Mouse (Mus musculus): Measurements from ENCODE around the gene Xntrpc.

The Xntrpc gene

DNA sequence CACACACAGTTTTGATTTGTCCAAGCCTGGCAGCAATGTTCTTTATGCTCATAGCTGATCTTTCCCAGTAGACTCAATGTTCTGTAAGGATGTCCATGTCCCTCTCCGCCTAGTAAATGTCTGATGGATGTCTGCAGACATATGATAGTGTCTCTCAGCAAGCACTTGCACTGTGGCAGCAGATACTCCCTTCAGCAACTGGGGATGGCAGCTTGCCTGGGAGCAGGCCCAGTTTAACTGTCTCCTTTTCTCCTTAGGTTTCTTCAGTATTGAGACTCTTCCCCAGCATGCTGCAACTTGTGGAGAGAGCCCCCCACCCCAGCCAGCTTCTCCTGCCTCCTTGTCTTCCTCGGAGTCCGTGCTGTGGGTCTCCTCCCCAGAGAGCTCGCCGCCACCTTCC lies 16.3 kb downstream of the Xntrpc start:
- no peak for DNase-seq (ENCODE audit: low spot score in 2 of 2)

DNA sequence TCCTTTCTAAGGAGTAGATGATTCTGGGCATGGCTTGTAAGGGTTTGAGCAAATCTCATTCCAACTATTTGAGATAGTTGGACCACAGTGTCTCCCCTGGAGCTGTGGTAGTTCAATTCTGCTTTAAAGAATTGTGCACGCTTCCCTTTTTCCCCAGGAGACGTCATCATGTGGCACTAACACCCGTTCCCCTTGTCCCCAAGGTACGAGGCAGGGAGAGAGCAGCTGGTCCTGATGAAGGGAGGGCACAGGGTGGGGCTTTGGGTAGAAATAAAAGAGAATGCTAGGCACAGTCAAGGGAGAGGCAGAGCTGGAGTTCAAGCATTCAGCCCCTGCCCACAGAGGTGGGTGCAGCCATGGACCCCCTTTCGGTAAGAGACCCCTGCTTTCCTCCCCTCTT lies 17.3 kb downstream of the Xntrpc start, which contains the start of gene Trpc2:
TSS of gene Trpc2 (plus strand) at position 301 of the 400 bp plus-strand sequence.
- DNase-seq (ENCODE audit: low spot score in 2 of 2): no peak

DNA sequence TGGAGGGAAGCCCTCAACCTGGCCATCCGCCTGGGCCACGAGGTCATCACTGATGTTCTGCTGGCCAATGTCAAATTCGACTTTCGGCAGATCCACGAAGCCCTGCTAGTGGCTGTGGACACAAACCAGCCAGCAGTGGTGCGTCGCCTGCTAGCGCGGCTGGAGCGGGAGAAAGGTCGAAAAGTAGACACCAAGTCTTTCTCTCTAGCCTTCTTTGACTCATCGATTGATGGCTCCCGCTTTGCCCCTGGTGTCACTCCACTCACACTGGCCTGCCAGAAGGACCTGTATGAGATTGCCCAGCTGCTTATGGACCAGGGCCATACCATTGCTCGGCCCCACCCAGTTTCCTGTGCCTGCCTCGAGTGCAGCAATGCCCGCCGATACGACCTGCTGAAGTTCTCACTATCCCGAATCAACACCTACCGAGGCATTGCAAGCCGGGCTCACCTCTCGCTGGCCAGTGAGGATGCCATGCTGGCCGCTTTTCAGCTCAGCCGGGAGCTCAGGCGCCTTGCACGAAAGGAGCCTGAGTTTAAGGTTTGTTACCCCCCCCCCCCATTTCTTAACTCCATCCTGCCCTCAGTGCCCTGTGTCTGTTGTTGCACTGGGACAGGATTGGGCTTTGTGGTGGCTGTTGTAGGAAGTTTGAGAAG lies 18.7 kb downstream of the Xntrpc start:
- no peak for DNase-seq (ENCODE audit: low spot score in 2 of 2)

DNA sequence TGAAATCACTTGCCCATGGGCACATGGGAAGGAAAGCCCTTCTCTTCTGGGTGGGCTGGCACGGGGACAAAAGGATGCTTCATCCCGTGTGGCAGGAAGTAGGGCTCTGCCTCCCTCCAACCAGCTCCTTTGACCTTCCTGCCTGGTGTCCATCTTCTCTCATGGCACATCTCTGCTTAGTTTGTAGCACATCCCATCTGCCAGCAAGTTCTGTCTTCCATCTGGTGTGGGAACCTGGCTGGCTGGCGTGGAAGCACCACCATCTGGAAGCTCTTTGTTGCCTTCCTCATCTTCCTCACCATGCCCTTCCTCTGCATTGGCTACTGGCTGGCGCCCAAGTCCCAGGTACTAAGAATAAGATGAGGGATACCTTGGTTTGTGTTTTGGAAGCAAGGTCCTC lies 21.8 kb downstream of the Xntrpc start:
- no peak for DNase-seq (ENCODE audit: low spot score in 2 of 2)

GRCm38 (mm10) chr7:102099760-102100661 lies 34.5 kb downstream of the Xntrpc start:
- peak in 1 of 2 experiments; percentile 61 for DNase-seq (ENCODE audit: low spot score in 2 of 2)

- no peak for DNase-seq (ENCODE audit: low spot score in 2 of 2)
These were observed 35.4 kb downstream of the Xntrpc start for GRCm38 (mm10) chr7:102100868-102101267.

DNA sequence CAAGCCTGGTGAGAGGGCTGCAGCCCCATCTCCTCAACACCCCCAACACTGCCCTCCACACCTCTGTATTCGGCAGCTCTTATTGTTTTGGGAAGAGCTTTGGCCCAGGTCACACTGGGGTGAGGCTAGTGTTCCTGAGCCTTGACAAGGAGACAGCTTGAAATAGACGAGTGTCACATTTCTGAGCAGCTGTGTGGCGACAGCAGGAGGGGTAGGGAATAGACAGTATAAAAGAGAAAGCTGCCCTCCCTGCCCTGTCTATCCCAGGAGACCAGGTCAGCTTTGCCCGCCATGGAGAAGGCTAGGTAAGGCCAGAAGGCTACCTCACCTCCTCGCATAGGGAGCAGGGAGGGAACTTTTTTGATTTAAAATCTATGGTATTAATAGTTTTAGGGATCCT lies 36.0 kb downstream of the Xntrpc start, which contains the start of gene Art1:
TSS of gene Art1 (plus strand) at position 257 of the 400 bp plus-strand sequence.
- DNase-seq (ENCODE audit: low spot score in 2 of 2): no peak

GRCm38 (mm10) chr7:102102241-102102640 lies 36.7 kb downstream of the Xntrpc start:
- no peak for DNase-seq (ENCODE audit: low spot score in 2 of 2)

DNA sequence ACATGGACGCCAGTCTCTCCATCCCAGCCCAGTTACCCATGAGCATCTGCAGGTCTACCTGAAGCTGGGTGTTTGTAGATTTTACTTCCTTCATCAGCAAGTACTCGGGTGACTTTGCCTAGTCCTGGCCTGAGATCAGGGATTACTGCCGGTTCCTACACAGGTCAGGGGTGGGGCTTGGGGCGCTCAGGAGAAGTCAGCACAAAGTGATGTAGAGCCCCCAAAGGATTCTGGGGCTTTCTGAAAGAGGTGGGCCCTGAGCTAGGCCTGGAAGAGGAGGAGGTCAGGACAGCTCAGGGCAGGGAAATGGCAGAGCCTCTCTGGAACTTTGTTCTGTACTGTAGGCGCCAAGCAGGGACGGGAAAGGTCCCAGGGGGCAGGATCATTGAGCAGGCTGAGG lies 37.2 kb downstream of the Xntrpc start:
- no peak for DNase-seq (ENCODE audit: low spot score in 2 of 2)

DNA sequence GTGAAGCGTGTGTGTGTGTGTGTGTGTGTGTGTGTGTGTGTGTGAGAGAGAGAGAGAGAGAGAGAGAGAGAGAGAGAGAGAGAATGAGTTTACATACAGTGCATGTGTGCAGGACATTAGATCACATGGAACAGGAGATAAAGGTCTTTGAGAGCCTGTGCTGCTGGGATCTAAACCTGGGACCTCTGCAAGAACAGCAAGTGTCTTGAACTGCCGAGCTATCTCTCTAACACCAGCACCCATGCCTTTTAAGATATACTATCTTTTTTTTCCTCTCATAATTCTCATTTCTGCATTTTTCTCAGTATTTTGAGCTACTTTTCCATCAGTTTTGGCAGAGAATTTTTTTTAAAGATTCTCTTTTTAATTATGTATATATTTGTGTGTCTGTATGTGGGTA lies 38.0 kb downstream of the Xntrpc start:
- no peak for DNase-seq (ENCODE audit: low spot score in 2 of 2)

DNA sequence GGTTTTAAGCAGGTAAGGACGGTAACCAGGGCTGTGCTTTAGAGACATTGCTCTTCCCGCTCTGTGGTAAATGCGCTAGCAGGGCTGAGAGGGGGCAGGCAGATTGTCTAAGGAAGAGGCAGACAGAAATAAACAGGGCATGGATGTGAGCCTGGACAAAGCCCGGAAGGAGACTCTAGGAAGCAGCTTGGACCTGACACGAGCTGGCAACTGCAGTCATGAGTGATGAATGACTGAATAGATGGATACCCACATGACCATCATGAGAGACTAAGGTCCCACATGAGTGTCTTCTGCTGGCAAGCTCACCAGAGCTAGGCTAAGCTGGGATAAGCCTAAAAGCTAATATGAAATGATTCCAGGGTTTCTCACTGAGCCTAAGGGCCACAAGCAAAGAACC lies 38.6 kb downstream of the Xntrpc start:
- no peak for DNase-seq (ENCODE audit: low spot score in 2 of 2)

DNA sequence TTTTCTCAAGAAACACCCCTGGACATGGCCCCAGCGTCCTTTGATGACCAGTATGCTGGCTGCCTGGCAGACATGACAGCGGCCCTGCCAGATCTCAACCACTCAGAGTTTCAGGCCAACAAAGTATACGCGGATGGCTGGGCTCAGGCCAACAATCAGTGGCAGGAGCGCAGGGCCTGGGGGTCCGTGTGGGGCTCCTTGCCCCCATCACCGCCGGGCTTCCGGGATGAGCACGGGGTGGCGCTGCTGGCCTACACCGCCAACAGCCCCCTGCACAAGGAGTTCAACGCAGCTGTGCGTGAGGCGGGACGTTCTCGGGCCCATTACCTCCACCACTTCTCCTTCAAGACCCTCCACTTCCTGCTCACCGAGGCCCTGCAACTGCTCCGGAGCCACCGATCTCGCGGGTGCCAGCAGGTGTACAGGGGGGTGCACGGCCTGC lies 41.2 kb downstream of the Xntrpc start:
- no peak for DNase-seq (ENCODE audit: low spot score in 2 of 2)

- no peak for DNase-seq (ENCODE audit: low spot score in 2 of 2)
These were observed 42.7 kb downstream of the Xntrpc start for GRCm38 (mm10) chr7:102108206-102108605.

DNA sequence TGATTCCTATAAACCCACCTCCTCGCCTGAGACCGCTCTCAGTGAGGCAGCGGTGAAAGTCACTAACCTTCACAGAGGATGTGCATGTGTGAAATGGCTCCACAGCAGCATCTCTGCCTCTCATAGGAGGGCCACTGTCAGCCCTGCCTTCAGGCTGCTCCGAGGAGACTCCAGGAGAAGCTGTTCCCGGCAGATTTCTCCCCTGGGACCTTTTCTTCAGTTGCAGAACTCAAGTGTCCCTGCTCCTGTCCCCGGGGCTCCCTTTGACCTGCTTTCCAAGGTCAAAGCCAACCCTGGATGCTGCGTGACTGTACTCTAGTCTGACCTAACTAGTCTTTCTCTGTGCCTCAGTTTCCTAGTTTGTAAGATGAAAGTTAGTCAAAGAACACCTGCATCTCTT lies 43.7 kb downstream of the Xntrpc start, which contains the start of gene Art5:
TSS of gene Art5 (minus strand) at position 319 of the 400 bp plus-strand sequence.
- DNase-seq (ENCODE audit: low spot score in 2 of 2): no peak

DNA sequence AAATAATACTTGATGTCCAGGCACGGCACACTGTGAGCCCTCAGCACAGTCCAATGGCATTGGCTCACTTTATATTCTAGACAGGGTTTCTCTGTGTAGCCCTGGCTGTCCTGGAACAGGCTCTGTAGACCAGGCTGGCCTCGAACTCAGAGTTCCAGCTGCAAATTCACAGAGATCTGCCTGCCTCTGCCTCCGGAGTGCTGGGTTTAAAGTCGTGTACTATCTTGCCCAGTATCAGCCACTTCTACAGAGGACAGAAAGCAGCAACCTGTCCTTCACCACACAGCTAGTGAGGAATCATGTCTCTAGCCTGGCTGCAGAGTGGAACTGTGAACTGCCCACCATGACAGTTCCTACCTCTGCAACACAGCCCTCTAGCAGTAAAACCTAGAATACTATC lies 44.2 kb downstream of the Xntrpc start:
- no peak for DNase-seq (ENCODE audit: low spot score in 2 of 2)

DNA sequence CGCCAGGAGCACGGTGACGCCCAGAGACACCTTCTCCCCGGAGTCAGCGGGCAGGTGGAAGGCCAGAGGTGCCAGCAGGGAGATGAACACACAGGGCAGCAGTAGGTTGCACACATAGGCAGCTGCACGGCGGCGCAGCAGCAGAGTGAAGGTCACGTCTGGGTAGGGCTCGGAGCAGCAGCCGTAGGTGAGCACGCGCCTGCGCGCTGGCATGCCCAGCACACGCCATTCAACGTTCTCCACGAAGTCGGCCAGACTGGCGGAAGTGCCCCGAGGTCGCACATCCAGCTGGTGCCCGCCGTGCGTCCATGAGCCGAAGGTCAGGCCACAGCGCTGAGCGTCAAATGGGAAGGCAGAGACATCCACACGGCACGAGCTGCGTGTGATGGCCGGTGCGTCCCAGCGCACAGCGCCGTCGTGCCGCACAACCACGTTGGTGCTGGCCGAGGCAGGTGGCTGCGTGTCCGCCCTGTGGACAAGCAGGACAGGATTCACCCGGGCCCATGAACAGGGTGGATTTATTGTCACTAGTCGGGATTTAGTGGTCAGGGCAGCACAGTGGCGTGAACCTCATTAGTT lies 47.7 kb downstream of the Xntrpc start:
- no peak for DNase-seq (ENCODE audit: low spot score in 2 of 2)

- no peak for DNase-seq (ENCODE audit: low spot score in 2 of 2)
These were observed 51.2 kb downstream of the Xntrpc start, which contains the start of gene Chrna10 for GRCm38 (mm10) chr7:102116579-102117331. Chrna10 (minus strand) TSS chr7:102116828.

DNA sequence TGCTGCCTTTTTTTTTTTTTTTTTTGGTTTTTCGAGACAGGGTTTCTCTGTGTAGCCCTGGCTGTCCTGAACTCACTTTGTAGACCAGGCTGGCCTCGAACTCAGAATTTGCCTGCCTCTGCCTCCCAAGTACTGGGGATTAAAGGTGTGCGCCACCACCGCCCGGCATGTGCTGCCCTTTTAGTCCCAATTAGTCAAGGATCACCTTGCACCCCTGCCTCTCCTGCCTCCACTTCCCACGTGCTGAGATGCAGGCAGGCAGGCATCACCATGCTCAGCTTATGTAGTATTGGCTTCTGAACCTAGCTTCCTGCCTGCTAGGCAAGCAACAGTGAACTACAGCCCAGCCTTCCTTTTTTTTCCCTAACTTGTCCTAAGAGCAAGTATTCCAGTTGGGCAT lies 51.9 kb downstream of the Xntrpc start:
- DNase-seq (ENCODE audit: low spot score in 2 of 2): no peak

DNA sequence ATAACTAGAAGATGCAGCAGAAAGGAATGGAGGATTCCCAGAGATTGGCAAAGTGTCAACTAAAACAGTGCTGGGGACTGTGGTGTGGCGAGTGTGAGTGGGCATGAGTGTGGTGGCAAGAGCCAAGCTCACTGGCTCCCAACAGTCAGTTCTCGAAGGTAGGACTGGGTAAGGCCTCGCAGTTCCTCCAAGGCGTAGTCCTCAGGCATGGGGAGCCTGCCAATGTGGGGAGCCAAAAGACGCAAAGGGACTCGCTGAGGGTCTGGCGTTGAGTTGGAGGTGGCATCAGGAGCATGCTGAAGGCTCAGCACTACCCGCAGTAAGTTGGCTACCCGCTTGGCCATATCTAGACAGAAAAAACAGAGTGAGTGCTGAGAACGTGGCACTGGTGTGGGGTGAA lies 54.8 kb downstream of the Xntrpc start:
- no peak for DNase-seq (ENCODE audit: low spot score in 2 of 2)

GRCm38 (mm10) chr7:102132395-102132794 lies 66.9 kb downstream of the Xntrpc start:
- DNase-seq (ENCODE audit: low spot score in 2 of 2): no peak

DNA sequence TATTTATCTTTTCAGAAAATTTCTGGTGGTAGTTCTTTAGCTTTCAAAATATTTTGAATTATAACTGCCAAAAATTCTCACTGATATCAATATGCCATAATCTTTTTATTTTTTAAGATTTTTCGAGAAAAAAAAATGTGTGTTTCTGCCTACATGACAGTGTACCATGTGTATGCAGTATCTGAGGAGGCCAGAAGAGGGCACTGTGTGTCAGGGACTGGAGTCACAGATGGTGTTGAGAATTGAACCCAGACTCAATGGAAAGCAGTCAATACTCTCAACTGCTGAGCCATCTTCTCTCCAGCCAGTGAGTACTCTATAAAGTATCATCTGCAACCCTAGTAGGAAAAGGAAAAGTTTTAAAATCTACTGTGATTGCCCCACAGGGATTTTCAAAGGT lies 72.0 kb downstream of the Xntrpc start:
- peak; percentile 16 to 22 for DNase-seq (ENCODE audit: low spot score in 2 of 2)

DNA sequence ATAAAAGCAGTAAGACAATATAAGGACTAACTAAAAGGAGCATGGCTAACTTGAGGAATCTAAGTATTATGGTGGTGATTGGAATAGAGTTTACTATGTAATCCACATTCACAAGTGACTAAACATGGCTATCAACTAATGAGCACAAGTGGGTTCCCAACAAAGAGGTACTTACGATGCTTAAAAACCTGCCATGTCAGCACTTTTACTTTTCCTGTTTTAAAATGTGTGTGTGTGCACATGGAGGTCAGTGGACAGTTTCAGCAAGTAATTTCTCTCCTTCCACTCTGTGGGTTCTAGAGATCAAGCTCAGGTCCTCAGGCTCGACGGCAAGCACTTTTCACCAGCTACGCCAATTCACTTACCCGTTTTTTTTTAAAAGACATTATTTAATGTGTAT lies 72.4 kb downstream of the Xntrpc start:
- DNase-seq (ENCODE audit: low spot score in 2 of 2): no peak

Data from natural killer cell, adult 2 months (primary cell).